Mouse (Mus musculus) embryonic facial prominence, embryonic 13.5 days (tissue): Measurements from ENCODE around the gene Uba52. TPM values are rescaled to one million over a fixed set of nuclear protein-coding genes. Genes with fewer than 3 reads are reported as not detected.
A peak's percentile ranks its signal among the peaks of the same experiment; 100 is the strongest.
"Not testable (repeated sequence)": the region's sequence is repeated elsewhere in the genome, so short reads cannot be mapped to it uniquely, and the experiment has no call there.

ENCODE experiments used
- ATAC-seq: fragments of 200-750 bp; cut with Nextera tagmentation; 2 replicates; pipeline ENCODE4 v1.8.0; 2017; ENCODE audit warnings: low read depth; ENCODE audit not compliant: insufficient number of reproducible peaks, insufficient read depth, low FRiP score, low TSS enrichment
- H3K27ac ChIP-seq: fragments of 300-500 bp; sonication (generic); 2 replicates; pipeline ENCODE4 v1.5.1; 2015; ENCODE audit warnings: moderate library complexity, mild to moderate bottlenecking, inconsistent platforms
- H3K27me3 ChIP-seq: fragments of 300-500 bp; sonication (generic); 2 replicates; pipeline ENCODE4 v1.6.1; 2015; ENCODE audit warnings: mild to moderate bottlenecking, inconsistent platforms
- H3K36me3 ChIP-seq: fragments of 300-500 bp; sonication (generic); 2 replicates; pipeline ENCODE4 v1.6.1; 2015; ENCODE audit warnings: mild to moderate bottlenecking, inconsistent platforms
- H3K4me1 ChIP-seq: fragments of 300-500 bp; sonication (generic); 2 replicates; pipeline ENCODE4 v1.6.1; 2015; ENCODE audit warnings: inconsistent platforms
- H3K4me2 ChIP-seq: fragments of 300-500 bp; sonication (generic); 2 replicates; pipeline ENCODE4 v1.6.1; 2015; ENCODE audit warnings: moderate library complexity, mild to moderate bottlenecking, inconsistent platforms
- H3K4me3 ChIP-seq: fragments of 300-500 bp; sonication (generic); 2 replicates; pipeline ENCODE4 v1.5.1; 2015; ENCODE audit warnings: mild to moderate bottlenecking, inconsistent platforms
- H3K9ac ChIP-seq: fragments of 300-500 bp; sonication (generic); 2 replicates; pipeline ENCODE4 v1.6.1; 2015; ENCODE audit warnings: mild to moderate bottlenecking, inconsistent platforms
- H3K9me3 ChIP-seq: fragments of 300-500 bp; sonication (generic); 2 replicates; pipeline ENCODE4 v1.6.1; 2016; ENCODE audit warnings: inconsistent platforms
- WGBS: fragments of 180-500 bp; shearing (Covaris S2); methylation state at CpG from one replicate; pipeline ENCODE4 v1.1.7; 2015; ENCODE audit warnings: mixed read lengths; 5-methylcytosine and 5-hydroxymethylcytosine counted together
- polyA plus RNA-seq: library from polyadenylated mRNA; unstranded; fragments of >200 nt; fragmentation: Nextera tagmentation; extraction: Ambion mirVana; gene quantifications from 2 replicates; pipeline ENCODE4 v1.2.1, GENCODE M21; 2015

Uba52 gene
- polyA plus RNA-seq, 1 experiment from 2014 or later, result 1,032 TPM

GRCm38 (mm10) chr8:70512253-70512903, 1.8 kb upstream of the Uba52 start:
- H3K9me3 ChIP-seq, result no peaks in the 10 kb centered on the region
- peaks cover 54% of the 10 kb centered on the region for H3K36me3 ChIP-seq
- no peak overlapping the region for H3K4me2 ChIP-seq
- H3K27me3 ChIP-seq, result no peaks in the 10 kb centered on the region
- H3K9ac ChIP-seq, result no peak overlapping the region
- 94% methylated on average over 11 of the region's 11 CpGs for WGBS
- no peak for ATAC-seq
- peaks cover 22% of the 10 kb centered on the region for H3K4me1 ChIP-seq
- H3K4me3 ChIP-seq, result no peak overlapping the region
- no peak overlapping the region for H3K27ac ChIP-seq

GRCm38 (mm10) chr8:70511770-70512169, 1.2 kb upstream of the Uba52 start:
- Histone ChIP-seq H3K9ac (no peak overlapping the region), H3K4me2 (0 out of 2 replicates have a peak overlapping the region, but pooled peaks have one; percentile 97), H3K9me3 (no peaks in the 10 kb centered on the region), H3K4me1 (peaks cover 24% of the 10 kb centered on the region), H3K4me3 (no peak overlapping the region; the same call in 1 of the 2 replicates), H3K27ac (no peak overlapping the region), H3K27me3 (no peaks in the 10 kb centered on the region), H3K36me3 (peaks cover 59% of the 10 kb centered on the region)
- no peak for ATAC-seq
- WGBS, result 93% methylated on average over 2 of the region's 2 CpGs

- H3K27me3 ChIP-seq, H3K9me3 ChIP-seq, H3K27ac ChIP-seq, ATAC-seq: not testable (repeated sequence)
- 87% methylated on average over 6 of the region's 6 CpGs for WGBS
- Histone ChIP-seq H3K36me3 (peaks cover 53% of the 10 kb centered on the region), H3K4me3 (peak overlapping the region; percentile 98), H3K4me2 (peak overlapping the region; percentile 97), H3K4me1 (peaks cover 24% of the 10 kb centered on the region), H3K9ac (peak overlapping the region; percentile 100; the same call in 1 of the 2 replicates)
These were observed 573 bp upstream of the Uba52 start for GRCm38 (mm10) chr8:70511174-70511573.

DNA sequence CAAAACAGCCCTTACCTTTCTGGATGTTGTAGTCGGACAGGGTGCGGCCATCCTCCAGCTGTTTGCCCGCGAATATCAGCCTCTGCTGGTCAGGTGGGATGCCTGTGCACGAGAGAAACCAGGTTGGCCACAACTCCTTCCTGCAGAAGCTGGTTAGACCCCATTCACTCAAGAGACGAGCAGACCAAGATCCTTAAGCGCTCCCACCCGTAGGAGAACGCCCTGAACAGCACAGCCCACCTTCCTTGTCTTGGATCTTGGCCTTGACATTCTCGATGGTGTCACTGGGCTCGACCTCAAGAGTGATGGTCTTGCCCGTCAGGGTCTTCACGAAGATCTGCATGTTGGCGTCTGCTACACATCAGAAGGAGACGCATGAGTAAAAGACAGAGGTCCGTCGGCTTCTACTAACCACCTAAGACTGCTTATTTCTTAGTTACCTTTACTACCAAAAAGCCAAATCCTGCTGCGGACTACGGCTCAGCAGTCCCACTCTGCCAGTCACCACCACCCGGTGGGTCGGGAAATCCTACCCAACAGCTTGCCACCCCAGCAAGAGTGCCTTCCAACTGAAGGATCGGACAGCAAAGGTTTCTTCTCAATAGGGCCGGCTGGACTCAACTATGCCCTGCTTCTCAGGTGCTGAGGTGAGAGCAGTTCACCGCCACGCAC, 1.2 kb downstream of the Uba52 start:
- peak overlapping the region; percentile 100 for H3K9ac ChIP-seq
- H3K27ac ChIP-seq, result peak overlapping the region; percentile 96
- no peak for ATAC-seq
- no peaks in the 10 kb centered on the region for H3K27me3 ChIP-seq
- H3K36me3 ChIP-seq, result peaks cover 46% of the 10 kb centered on the region
- peak overlapping the region; percentile 98 for H3K4me3 ChIP-seq
- no peaks in the 10 kb centered on the region for H3K9me3 ChIP-seq
- peaks cover 40% of the 10 kb centered on the region for H3K4me1 ChIP-seq
- H3K4me2 ChIP-seq, result peak overlapping the region; percentile 97
- WGBS, result 12% methylated on average over 25 of the region's 25 CpGs

GRCm38 (mm10) chr8:70507027-70507393, 3.6 kb downstream of the Uba52 start:
- H3K4me3 ChIP-seq, result peak overlapping the region; percentile 68
- 51% methylated on average over 5 of the region's 5 CpGs for WGBS
- H3K4me2 ChIP-seq, result peak overlapping the region; percentile 73
- peaks cover 7% of the 10 kb centered on the region for H3K27me3 ChIP-seq
- peaks cover 64% of the 10 kb centered on the region for H3K4me1 ChIP-seq
- peak overlapping the region; percentile 53 for H3K27ac ChIP-seq
- H3K36me3 ChIP-seq, result peaks cover 30% of the 10 kb centered on the region
- no peak overlapping the region for H3K9ac ChIP-seq
- no peaks in the 10 kb centered on the region for H3K9me3 ChIP-seq
- ATAC-seq, result no peak

- H3K4me2 ChIP-seq, result peak within 1 kb of the TSS; percentile 73
- 2% methylated on average over 40 of the region's 40 CpGs for WGBS
- peaks cover 27% of the 10 kb centered on the region for H3K36me3 ChIP-seq
- peak within 1 kb of the TSS; percentile 89 for H3K9ac ChIP-seq
- peak within 1 kb of the TSS; percentile 68 for H3K4me3 ChIP-seq
- H3K27me3 ChIP-seq, result peaks cover 12% of the 10 kb centered on the region
- peaks cover 67% of the 10 kb centered on the region for H3K4me1 ChIP-seq
- ATAC-seq, result peak; percentile 81
- H3K9me3 ChIP-seq, result no peaks in the 10 kb centered on the region
- H3K27ac ChIP-seq, result peak within 1 kb of the TSS; percentile 94
These were observed 4.1 kb downstream of the Uba52 start, which contains the start of gene Rex1bd for GRCm38 (mm10) chr8:70506328-70507026. Gene Rex1bd, minus strand, starts transcription at chr8:70506752.

GRCm38 (mm10) chr8:70505698-70506327, 4.8 kb downstream of the Uba52 start:
- H3K9me3 ChIP-seq, result no peaks in the 10 kb centered on the region
- peaks cover 30% of the 10 kb centered on the region for H3K36me3 ChIP-seq
- peak overlapping the region; percentile 73 for H3K4me2 ChIP-seq
- H3K9ac ChIP-seq, result peak overlapping the region; percentile 89
- 31% methylated on average over 32 of the region's 32 CpGs for WGBS
- H3K4me1 ChIP-seq, result peaks cover 68% of the 10 kb centered on the region
- peak overlapping the region; percentile 68 for H3K4me3 ChIP-seq
- H3K27me3 ChIP-seq, result peaks cover 19% of the 10 kb centered on the region
- H3K27ac ChIP-seq, result peak overlapping the region; percentile 94
- no peak for ATAC-seq

DNA sequence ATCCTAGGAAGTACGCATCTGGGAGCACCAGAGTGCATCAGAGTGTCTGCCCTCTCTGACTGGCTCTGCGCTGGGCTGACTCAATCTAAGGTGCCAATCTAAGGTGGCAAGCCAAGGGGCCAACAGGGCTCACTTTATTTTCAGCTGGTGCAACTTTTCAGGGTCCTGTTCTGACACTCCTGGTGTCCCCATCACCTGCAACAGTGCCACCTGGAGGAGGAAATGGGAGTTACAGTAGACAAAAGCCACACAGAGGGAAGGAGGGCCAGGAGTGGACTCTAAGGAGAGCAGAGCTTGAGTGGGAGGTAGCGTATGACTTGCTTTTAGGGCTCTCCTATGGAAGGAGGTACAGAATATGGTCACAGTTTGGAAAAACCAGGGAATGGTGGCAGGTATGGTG, 5.8 kb downstream of the Uba52 start:
- peak overlapping the region; percentile 68 for H3K4me3 ChIP-seq
- peaks cover 77% of the 10 kb centered on the region for H3K4me1 ChIP-seq
- ATAC-seq, result no peak
- peak overlapping the region; percentile 73 for H3K4me2 ChIP-seq
- 41% methylated on average over 3 of the region's 3 CpGs for WGBS
- no peaks in the 10 kb centered on the region for H3K9me3 ChIP-seq
- no peak overlapping the region for H3K9ac ChIP-seq
- H3K27me3 ChIP-seq, result peaks cover 26% of the 10 kb centered on the region
- peaks cover 37% of the 10 kb centered on the region for H3K36me3 ChIP-seq
- H3K27ac ChIP-seq, result peak overlapping the region; percentile 94

- peaks cover 26% of the 10 kb centered on the region for H3K27me3 ChIP-seq
- peak; percentile 41 for ATAC-seq
- peaks cover 80% of the 10 kb centered on the region for H3K4me1 ChIP-seq
- H3K27ac ChIP-seq, result peak overlapping the region; percentile 94
- no peaks in the 10 kb centered on the region for H3K9me3 ChIP-seq
- H3K4me3 ChIP-seq, result peak overlapping the region; percentile 68
- peak overlapping the region; percentile 73 for H3K4me2 ChIP-seq
- H3K36me3 ChIP-seq, result peaks cover 37% of the 10 kb centered on the region
- 25% methylated on average over 16 of the region's 16 CpGs for whole genome bisulfite sequencing
- H3K9ac ChIP-seq, result 0 out of 2 replicates have a peak overlapping the region, but pooled peaks have one; percentile 27
These were observed 6.3 kb downstream of the Uba52 start for GRCm38 (mm10) chr8:70504291-70504716.

DNA sequence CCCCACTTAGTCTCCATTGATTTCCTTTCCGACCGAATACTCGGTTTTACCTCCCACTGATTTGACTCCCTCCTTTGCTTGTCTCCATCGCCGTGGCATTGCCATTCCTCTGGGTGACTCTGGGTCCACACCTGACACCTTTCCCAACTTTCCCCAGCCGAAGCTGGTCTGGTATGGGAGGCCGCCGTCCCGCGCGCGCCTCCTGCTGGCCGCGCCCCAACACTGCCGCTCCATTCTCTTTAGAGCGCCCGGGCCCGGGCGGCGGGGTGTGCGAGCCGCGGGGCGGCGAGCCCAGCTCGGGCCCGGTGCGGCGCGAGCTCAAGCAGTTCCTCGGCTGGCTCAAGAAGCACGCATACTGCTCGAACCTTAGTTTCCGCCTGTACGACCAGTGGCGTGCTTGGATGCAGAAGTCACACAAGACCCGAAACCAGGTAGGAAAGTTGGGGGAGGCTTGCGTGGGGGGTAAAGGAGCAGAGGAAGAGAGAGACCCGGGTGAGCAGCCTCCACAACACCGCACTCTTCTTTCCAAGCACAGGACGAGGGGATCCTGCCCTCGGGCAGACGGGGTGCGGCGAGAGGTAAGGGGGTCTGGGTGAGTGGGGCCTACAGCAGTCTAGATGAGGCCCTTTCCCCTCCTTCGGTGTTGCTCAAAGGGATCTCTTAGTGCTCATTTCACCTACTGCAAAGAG, 7.4 kb downstream of the Uba52 start:
- ATAC-seq, result no peak
- Histone ChIP-seq H3K4me2 (peak overlapping the region; percentile 73), H3K9ac (peak overlapping the region; percentile 49), H3K27ac (peak overlapping the region; percentile 94), H3K27me3 (peaks cover 32% of the 10 kb centered on the region), H3K4me1 (peaks cover 78% of the 10 kb centered on the region), H3K4me3 (peak overlapping the region; percentile 19), H3K9me3 (no peaks in the 10 kb centered on the region), H3K36me3 (peaks cover 31% of the 10 kb centered on the region)
- 11% methylated on average over 46 of the region's 46 CpGs for WGBS
